Mouse (Mus musculus) neural tube, embryonic 15.5 days (tissue): ENCODE results near the gene Gm44805. TPM values are rescaled to one million over a fixed set of nuclear protein-coding genes. Genes with fewer than 3 reads are reported as not detected.

Experiments used
- polyA plus RNA-seq: library from polyadenylated mRNA; unstranded; fragments of >200 nt; fragmentation: Nextera tagmentation; extraction: Ambion mirVana; gene quantifications from 2 replicates; pipeline ENCODE4 v1.2.1, GENCODE M21; 2015

Gm44805 gene
- polyA plus RNA-seq, 1 experiment from 2014 or later = not detected

Other genes with a start within 250 kb of the Gm44805 start
- 15.4 and 16.5 TPM in 2 replicates for gene Mark4, start 222.6 kb downstream of the Gm44805 start, polyA plus RNA-seq
- 1.5 and 1.8 TPM in 2 replicates for gene Exoc3l2, start 218.1 kb downstream of the Gm44805 start, polyA plus RNA-seq
- gene Bloc1s3, start 173.1 kb downstream of the Gm44805 start, polyA plus RNA-seq = 3.9 and 5.0 TPM in 2 replicates
- gene Trappc6a, start 173.0 kb downstream of the Gm44805 start, polyA plus RNA-seq = 39.2 and 58.6 TPM in 2 replicates
- 1.2 and 1.5 TPM in 2 replicates for gene Nkpd1, start 163.6 kb downstream of the Gm44805 start, polyA plus RNA-seq
- gene Ppp1r37, start 118.3 kb downstream of the Gm44805 start, polyA plus RNA-seq = 41.0 and 42.3 TPM in 2 replicates
- 0.23 and 0.61 TPM in 2 replicates for gene Zfp296, start 104.1 kb downstream of the Gm44805 start, polyA plus RNA-seq
- gene Gemin7, start 103.8 kb downstream of the Gm44805 start, polyA plus RNA-seq = 145 and 154 TPM in 2 replicates
- 51.0 and 61.5 TPM in 2 replicates for gene Clasrp, start 76.9 kb downstream of the Gm44805 start, polyA plus RNA-seq
- gene Relb, start 52.0 kb downstream of the Gm44805 start, polyA plus RNA-seq = 9.6 and 12.8 TPM in 2 replicates
- 128 and 140 TPM in 2 replicates for gene Clptm1, start 16.4 kb downstream of the Gm44805 start, polyA plus RNA-seq
- gene Apoc2, start 3.5 kb downstream of the Gm44805 start, polyA plus RNA-seq = 1.8 TPM in 2 replicates
- gene Apoc4, start 56 bp upstream of the Gm44805 start, polyA plus RNA-seq = 0.38 and 0.75 TPM in 2 replicates
- 6.5 and 7.3 TPM in 2 replicates for gene Apoc1, start 11.2 kb upstream of the Gm44805 start, polyA plus RNA-seq
- gene Apoe, start 17.8 kb upstream of the Gm44805 start, polyA plus RNA-seq = 643 and 683 TPM in 2 replicates
- 155 and 171 TPM in 2 replicates for gene Tomm40, start 34.0 kb upstream of the Gm44805 start, polyA plus RNA-seq
- gene Nectin2, start 69.1 kb upstream of the Gm44805 start, polyA plus RNA-seq = 56.5 and 68.7 TPM in 2 replicates
- 26.3 and 37.0 TPM in 2 replicates for gene Bcam, start 89.6 kb upstream of the Gm44805 start, polyA plus RNA-seq
- 0.69 and 2.2 TPM in 2 replicates for gene Cblc, start 115.4 kb upstream of the Gm44805 start, polyA plus RNA-seq
- 1.2 and 5.2 TPM in 2 replicates for gene Bcl3, start 141.3 kb upstream of the Gm44805 start, polyA plus RNA-seq
- 14.3 and 17.3 TPM in 2 replicates for gene Gm19345, start 170.6 kb upstream of the Gm44805 start, polyA plus RNA-seq
- gene Ceacam16, start 179.9 kb upstream of the Gm44805 start, polyA plus RNA-seq = 0.69 and 1.2 TPM in 2 replicates
- not detected in 2 replicates for gene Ceacam19, start 206.5 kb upstream of the Gm44805 start, polyA plus RNA-seq
- 12.0 and 12.5 TPM in 2 replicates for gene Pvr, start 239.7 kb upstream of the Gm44805 start, polyA plus RNA-seq